Comparison of ENCODE assay signal across 14 mouse cellular contexts in the genomic region with DNA sequence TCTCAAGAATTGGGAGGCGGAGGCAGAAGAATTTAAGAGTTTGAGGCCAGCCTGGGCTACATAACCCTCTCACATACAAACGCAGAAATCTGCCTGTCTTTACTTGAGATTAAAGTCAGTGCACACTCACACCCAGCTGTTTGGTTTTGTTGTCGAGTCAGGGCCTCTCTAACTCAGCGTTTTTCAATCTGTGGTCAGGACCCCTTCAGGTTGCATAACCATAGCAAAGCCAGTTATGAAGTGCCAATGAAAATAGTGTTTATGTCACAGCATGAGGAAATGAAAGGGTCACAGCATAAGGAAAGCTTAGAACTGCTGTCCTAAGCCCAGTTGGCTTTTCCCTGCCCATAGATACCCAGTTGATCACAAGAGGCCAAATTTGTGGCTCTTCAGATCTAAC. TPM values are rescaled to one million over a fixed set of nuclear protein-coding genes. Genes with fewer than 3 reads are reported as not detected.
A peak's percentile ranks its signal among the peaks of the same experiment; 100 is the strongest.
DNase-seq lines count a peak whose midpoint lies in the region; ATAC-seq and TF ChIP-seq lines count a peak whose summit lies in the region.
"Had no signal": no experiment of that assay in that cellular context is flagged by ENCODE, and none has a peak within 500 bp of the region (broad histone marks: within the 10 kb centered on the region; RNA-seq: fewer than 3 reads in every experiment).

No protein-coding gene starts in this region.

- DNase-seq in gastrocnemius, adult 2 months = no peak
- DNase-seq in gastrocnemius, postnatal 10 days = no peak
- DNase-seq in liver = no peak
- DNase-seq in hindbrain, postnatal 0 days (ENCODE audit: low spot score) = no peak
- no peak for DNase-seq in ovary, postnatal 14 days (ENCODE audit: low spot score)
- DNase-seq: layer of hippocampus, adult 9-11 months; midbrain, embryonic 14.5 days had no signal

- H3K4me3 ChIP-seq in gastrocnemius, adult 2 months = peak overlapping the region; percentile 55
- no peak overlapping the region for H3K4me3 ChIP-seq in liver, embryonic 12.5 days
- H3K4me3 ChIP-seq in lung, embryonic 15.5 days = no peak overlapping the region
- no peak overlapping the region for H3K4me3 ChIP-seq in myocyte
- H3K4me3 ChIP-seq in hindbrain, postnatal 0 days (ENCODE audit: low read length) = no peak overlapping the region
- H3K4me3 ChIP-seq: heart, embryonic 10.5 days; hindbrain, embryonic 15.5 days; neural tube, embryonic 13.5 days had no signal

- intact Hi-C loops in gastrocnemius, adult 2 months (cut with DNase I) = no loop called here

- peaks cover 58% of the 10 kb centered on the region for H3K36me3 ChIP-seq in liver, embryonic 12.5 days
- peaks cover 45% of the 10 kb centered on the region for H3K36me3 ChIP-seq in lung, embryonic 15.5 days
- peaks cover 38% of the 10 kb centered on the region for H3K36me3 ChIP-seq in myocyte (ENCODE audit: control insufficient read depth, insufficient read depth)
- H3K36me3 ChIP-seq in hindbrain, postnatal 0 days (ENCODE audit: insufficient read depth, low read length) = peaks cover 33% of the 10 kb centered on the region

- H3K4me1 ChIP-seq in liver, embryonic 12.5 days = peaks cover 65% of the 10 kb centered on the region
- peaks cover 45% of the 10 kb centered on the region for H3K4me1 ChIP-seq in lung, embryonic 15.5 days
- no peaks in the 10 kb centered on the region for H3K4me1 ChIP-seq in hindbrain, postnatal 0 days (ENCODE audit: insufficient read depth, low read length)

- H3K9me3 ChIP-seq in liver, embryonic 12.5 days (replicated peaks) = no peaks in the 10 kb centered on the region
- no peaks in the 10 kb centered on the region for H3K9me3 ChIP-seq in lung, embryonic 15.5 days
- H3K9me3 ChIP-seq in hindbrain, postnatal 0 days (ENCODE audit: low read length) = no peaks in the 10 kb centered on the region
- H3K9me3 ChIP-seq: heart, embryonic 10.5 days; hindbrain, embryonic 15.5 days; neural tube, embryonic 13.5 days had no signal

- H3K9ac ChIP-seq in liver, embryonic 12.5 days = no peak overlapping the region
- no peak overlapping the region for H3K9ac ChIP-seq in lung, embryonic 15.5 days
- no peak overlapping the region for H3K9ac ChIP-seq in hindbrain, postnatal 0 days (replicated peaks; ENCODE audit: low read length)
- H3K9ac ChIP-seq: hindbrain, embryonic 15.5 days; neural tube, embryonic 13.5 days had no signal

- no peak overlapping the region for H3ac ChIP-seq in myocyte (ENCODE audit: control insufficient read depth, insufficient read length)

- H3K4me2 ChIP-seq in liver, embryonic 12.5 days = no peak overlapping the region
- H3K4me2 ChIP-seq in lung, embryonic 15.5 days = no peak overlapping the region
- peak overlapping the region; percentile 37 for H3K4me2 ChIP-seq in myocyte (ENCODE audit: low read depth)
- H3K4me2 ChIP-seq in hindbrain, postnatal 0 days (ENCODE audit: low read depth, low read length) = no peak overlapping the region
- H3K4me2 ChIP-seq: hindbrain, embryonic 15.5 days; neural tube, embryonic 13.5 days had no signal

- no peak for TF ChIP-seq CTCF in gastrocnemius, adult 2 months (IDR thresholded peaks at IDR 0.05)
- no peak for TF ChIP-seq CTCF in hindbrain, postnatal 0 days (IDR thresholded peaks at IDR 0.05; ENCODE audit: low read depth)

- H3K79me2 ChIP-seq in myocyte (ENCODE audit: control insufficient read depth, insufficient read depth) = peaks cover 51% of the 10 kb centered on the region

- peak overlapping the region; percentile 96 for H3K27ac ChIP-seq in gastrocnemius, adult 2 months
- peak overlapping the region; percentile 37; the same call in 1 of the 2 replicates for H3K27ac ChIP-seq in liver, embryonic 12.5 days
- H3K27ac ChIP-seq in lung, embryonic 15.5 days = peak overlapping the region; percentile 63
- no peak overlapping the region for H3K27ac ChIP-seq in hindbrain, postnatal 0 days
- H3K27ac ChIP-seq: heart, embryonic 10.5 days; hindbrain, embryonic 15.5 days; kidney, postnatal 0 days; neural tube, embryonic 13.5 days had no signal

- H3K27me3 ChIP-seq in liver, embryonic 12.5 days (replicated peaks) = no peaks in the 10 kb centered on the region
- H3K27me3 ChIP-seq in lung, embryonic 15.5 days = no peaks in the 10 kb centered on the region
- H3K27me3 ChIP-seq in myocyte (ENCODE audit: control insufficient read depth, insufficient read depth, insufficient read length) = no peaks in the 10 kb centered on the region
- no peaks in the 10 kb centered on the region for H3K27me3 ChIP-seq in hindbrain, postnatal 0 days (ENCODE audit: insufficient read depth, low read length)
- H3K27me3 ChIP-seq: hindbrain, embryonic 15.5 days; neural tube, embryonic 13.5 days had no signal

- WGBS in liver, embryonic 12.5 days (ENCODE audit: insufficient replicate concordance) = 55% methylated on average over 4 of the region's 4 CpGs
- 41% methylated on average over 4 of the region's 4 CpGs for WGBS in lung, embryonic 15.5 days
- 84% methylated on average over 4 of the region's 4 CpGs for WGBS in hindbrain, postnatal 0 days

- TF ChIP-seq POLR2A in myocyte (IDR thresholded peaks at IDR 0.05; ENCODE audit: insufficient read length, low read depth) = peak; percentile 5

- ATAC-seq in liver, embryonic 12.5 days = no peak
- ATAC-seq in lung, embryonic 15.5 days (ENCODE audit: borderline replicate concordance, extremely low read depth, low FRiP score, low TSS enrichment) = peak; percentile 27; the same call in 1 of the 2 replicates
- no peak for ATAC-seq in hindbrain, postnatal 0 days

TF ChIP-seq in myocyte, 11 proteins besides CTCF, POLR2A, EP300 and RAD21:
- TF ChIP-seq MAX (IDR thresholded peaks at IDR 0.05; ENCODE audit: low read depth) = no peak
- no peak for TF ChIP-seq USF1 (IDR thresholded peaks at IDR 0.05; ENCODE audit: low read depth)
- no peak for TF ChIP-seq MYOD1 (IDR thresholded peaks at IDR 0.05; ENCODE audit: control insufficient read depth in 1 of 3, insufficient read length in 2 of 3, low read depth in 2 of 3)
- TF ChIP-seq CEBPB (IDR thresholded peaks at IDR 0.05; ENCODE audit: insufficient read depth, poor library complexity, severe bottlenecking) = no peak
- no peak for TF ChIP-seq E2F4 (IDR thresholded peaks at IDR 0.05; ENCODE audit: insufficient read depth)
- TF ChIP-seq REST (IDR thresholded peaks at IDR 0.05; ENCODE audit: insufficient read depth, insufficient read length) = no peak
- TF ChIP-seq TCF3 (IDR thresholded peaks at IDR 0.05; ENCODE audit: insufficient read length, low read depth) = no peak
- TF ChIP-seq SRF (IDR thresholded peaks at IDR 0.05; ENCODE audit: control insufficient read depth, insufficient read length, low read depth) = no peak
- no peak for TF ChIP-seq TCF12 (IDR thresholded peaks at IDR 0.05; ENCODE audit: insufficient read depth, poor library complexity, severe bottlenecking)
- no peak for TF ChIP-seq POLR2AphosphoS2 (IDR thresholded peaks at IDR 0.05; ENCODE audit: insufficient read length, low read depth)
- TF ChIP-seq MYOG (IDR thresholded peaks at IDR 0.05; ENCODE audit: control insufficient read depth in 1 of 3, insufficient read depth in 1 of 3, insufficient read length in 2 of 3, low read depth in 2 of 3) = no peak

RNA-seq across cellular contexts. Expression of a gene that starts 19.1 kb away (rescaled TPM):
- total RNA-seq in gastrocnemius, adult 2 months (2021) = 100 to 1,000 TPM; 253 to 325 TPM
- 100 to 1,000 TPM; 357 to 451 TPM for total RNA-seq in gastrocnemius, postnatal 10 days (2021)
- 7.4 TPM in 2 replicates for polyA plus RNA-seq in liver, embryonic 12.5 days (2016; fragmentation: Nextera tagmentation; extraction: Ambion mirVana)
- 114 and 129 TPM in 2 replicates for polyA plus RNA-seq in lung, embryonic 15.5 days (2015; fragmentation: Nextera tagmentation; extraction: Ambion mirVana)
- polyA plus RNA-seq in myocyte (2012; fragmentation: generic; extraction: Trizol) = 622 TPM
- 29.4 and 29.6 TPM in 2 replicates for total RNA-seq in hindbrain, postnatal 0 days (2014; rRNA removed)
- polyA plus RNA-seq in hindbrain, postnatal 0 days (2015; fragmentation: Nextera tagmentation; extraction: Ambion mirVana) = 28.0 and 30.0 TPM in 2 replicates

RNA-seq across cellular contexts. Expression of a gene that starts 27.6 kb away (rescaled TPM):
- total RNA-seq in gastrocnemius, adult 2 months (2021) = 100 to 1,000 TPM; 289 to 303 TPM
- 100 to 1,000 TPM; 302 to 322 TPM for total RNA-seq in gastrocnemius, postnatal 10 days (2021)
- 121 and 128 TPM in 2 replicates for polyA plus RNA-seq in liver, embryonic 12.5 days (2016; fragmentation: Nextera tagmentation; extraction: Ambion mirVana)
- polyA plus RNA-seq in lung, embryonic 15.5 days (2015; fragmentation: Nextera tagmentation; extraction: Ambion mirVana) = 144 and 156 TPM in 2 replicates
- 244 TPM for polyA plus RNA-seq in myocyte (2012; fragmentation: generic; extraction: Trizol)
- 334 and 336 TPM in 2 replicates for total RNA-seq in hindbrain, postnatal 0 days (2014; rRNA removed)
- polyA plus RNA-seq in hindbrain, postnatal 0 days (2015; fragmentation: Nextera tagmentation; extraction: Ambion mirVana) = 734 and 782 TPM in 2 replicates
